Mouse (Mus musculus) lung, postnatal 0 days (tissue): Measurements from ENCODE around the gene Rabgef1. TPM values are rescaled to one million over a fixed set of nuclear protein-coding genes. Genes with fewer than 3 reads are reported as not detected.

Experiments used
- ATAC-seq: fragments of 200-750 bp; cut with Nextera tagmentation; 2 replicates; pipeline ENCODE4 v1.8.0; 2017; ENCODE audit warnings: moderate library complexity
- DNase-seq: peaks from one replicate; pipeline ENCODE4 v3.0.0-alpha.2; 2016; ENCODE audit warnings: low spot score
- H3K27ac ChIP-seq: fragments of 300-500 bp; sonication (generic); 2 replicates; pipeline ENCODE4 v1.5.1; 2014; ENCODE audit warnings: antibody characterized with exemption, mild to moderate bottlenecking, low read length, mixed read lengths
- H3K27me3 ChIP-seq: fragments of 300-500 bp; sonication (generic); replicated peaks from 2 replicates; pipeline ENCODE4 v1.6.1; 2014; ENCODE audit warnings: low read length, mixed read lengths; ENCODE audit not compliant: insufficient read depth
- H3K36me3 ChIP-seq: fragments of 300-500 bp; sonication (generic); 2 replicates; pipeline ENCODE4 v1.6.1; 2014; ENCODE audit warnings: low read length, mixed read lengths; ENCODE audit not compliant: insufficient read depth
- H3K4me1 ChIP-seq: fragments of 300-500 bp; sonication (generic); 2 replicates; pipeline ENCODE4 v1.6.1; 2014; ENCODE audit warnings: antibody characterized with exemption, low read depth, low read length, mixed read lengths; ENCODE audit not compliant: insufficient read depth
- H3K4me2 ChIP-seq: fragments of 300-500 bp; sonication (generic); replicated peaks from 2 replicates; pipeline ENCODE4 v1.6.1; 2014; ENCODE audit warnings: low read depth, mild to moderate bottlenecking, low read length, moderate library complexity, mixed read lengths
- H3K4me3 ChIP-seq: fragments of 300-500 bp; sonication (generic); 2 replicates; pipeline ENCODE4 v1.5.1; 2014; ENCODE audit warnings: low read depth, low read length
- H3K9ac ChIP-seq: fragments of 300-500 bp; sonication (generic); replicated peaks from 2 replicates; pipeline ENCODE4 v1.6.1; 2014; ENCODE audit warnings: low read depth, mild to moderate bottlenecking
- H3K9me3 ChIP-seq: fragments of 300-500 bp; sonication (generic); 2 replicates; pipeline ENCODE4 v1.6.1; 2016; ENCODE audit warnings: low read length, mixed read lengths
- CTCF ChIP-seq: IDR thresholded peaks from 2 replicates; pipeline ENCODE4 v1.5.1; 2016; ENCODE audit warnings: antibody characterized with exemption, mild to moderate bottlenecking
- EP300 ChIP-seq: IDR thresholded peaks from 2 replicates; pipeline ENCODE4 v1.6.1; 2016; ENCODE audit warnings: antibody characterized with exemption, mild to moderate bottlenecking, control low read depth
- WGBS: fragments of 180-500 bp; shearing (Covaris S2); extraction: QIAGEN DNeasy Blood & Tissue Kit; methylation state at CpG from one replicate; pipeline ENCODE4 v1.1.7; 2014; 5-methylcytosine and 5-hydroxymethylcytosine counted together
- polyA plus RNA-seq: library from polyadenylated mRNA; unstranded; fragments of >200 nt; fragmentation: Nextera tagmentation; extraction: Ambion mirVana; gene quantifications from 2 replicates; pipeline ENCODE4 v1.2.1, GENCODE M21; 2015

Gene Rabgef1
- polyA plus RNA-seq, 1 experiment from 2014 or later: 50.5 TPM

- Histone ChIP-seq H3K27me3 (no peaks in the 10 kb centered on the region), H3K4me1 (peaks cover 6% of the 10 kb centered on the region; the same call in 1 of the 2 replicates), H3K4me2 (no peak overlapping the region), H3K27ac (no peak overlapping the region), H3K9ac (no peak overlapping the region), H3K4me3 (no peak overlapping the region), H3K9me3 (no peaks in the 10 kb centered on the region), H3K36me3 (no peaks in the 10 kb centered on the region)
- WGBS: 15% methylated on average over 8 of the region's 8 CpGs
- peak; percentile 83 for DNase-seq
- ATAC-seq: peak; percentile 7; the same call in 1 of the 2 replicates
- TF ChIP-seq EP300 (no peak), CTCF (peak; percentile 91)
Observed at GRCm38 (mm10) chr5:130139393-130139792, 32.2 kb upstream of the Rabgef1 start.

GRCm38 (mm10) chr5:130141138-130141537 is 30.5 kb upstream of the Rabgef1 start:
- DNase-seq (no peak), ATAC-seq (no peak)
- Histone ChIP-seq H3K27ac (no peak overlapping the region), H3K9ac (no peak overlapping the region), H3K4me3 (no peak overlapping the region), H3K4me1 (peaks cover 10% of the 10 kb centered on the region), H3K9me3 (no peaks in the 10 kb centered on the region), H3K4me2 (no peak overlapping the region), H3K36me3 (no peaks in the 10 kb centered on the region), H3K27me3 (no peaks in the 10 kb centered on the region)
- WGBS: 76% methylated on average over 5 of the region's 5 CpGs
- TF ChIP-seq EP300 (no peak), CTCF (no peak)

GRCm38 (mm10) chr5:130142041-130142440 is 29.6 kb upstream of the Rabgef1 start:
- Histone ChIP-seq H3K9me3 (no peaks in the 10 kb centered on the region), H3K27me3 (no peaks in the 10 kb centered on the region), H3K4me3 (no peak overlapping the region), H3K36me3 (no peaks in the 10 kb centered on the region), H3K9ac (no peak overlapping the region), H3K4me1 (peaks cover 10% of the 10 kb centered on the region), H3K27ac (no peak overlapping the region), H3K4me2 (no peak overlapping the region)
- TF ChIP-seq EP300: no peak
- no peak for TF ChIP-seq CTCF
- WGBS: 37% methylated on average over 4 of the region's 4 CpGs
- peak; percentile 56 for DNase-seq
- ATAC-seq: no peak

- H3K27ac ChIP-seq: no peak overlapping the region
Observed at GRCm38 (mm10) chr5:130143101-130143500, 28.5 kb upstream of the Rabgef1 start.

GRCm38 (mm10) chr5:130143977-130144333 is 27.6 kb upstream of the Rabgef1 start:
- no peaks in the 10 kb centered on the region for H3K36me3 ChIP-seq
- TF ChIP-seq EP300: no peak
- TF ChIP-seq CTCF: 0 out of 2 replicates have a peak, but pooled peaks have one; percentile 26
- H3K4me3 ChIP-seq: peak overlapping the region; percentile 47
- H3K27me3 ChIP-seq: no peaks in the 10 kb centered on the region
- peak overlapping the region; percentile 71 for H3K27ac ChIP-seq
- H3K9ac ChIP-seq: no peak overlapping the region
- WGBS: 3% methylated on average over 20 of the region's 20 CpGs
- peaks cover 10% of the 10 kb centered on the region for H3K4me1 ChIP-seq
- peak overlapping the region; percentile 77 for H3K4me2 ChIP-seq
- peak; percentile 67 for DNase-seq
- ATAC-seq: peak; percentile 20
- H3K9me3 ChIP-seq: no peaks in the 10 kb centered on the region

More at GRCm38 (mm10) chr5:130143101-130143500, 28.5 kb upstream of the Rabgef1 start:
- Histone ChIP-seq H3K9me3 (no peaks in the 10 kb centered on the region), H3K4me1 (peaks cover 10% of the 10 kb centered on the region), H3K9ac (no peak overlapping the region), H3K27me3 (no peaks in the 10 kb centered on the region), H3K4me2 (no peak overlapping the region), H3K36me3 (no peaks in the 10 kb centered on the region), H3K4me3 (no peak overlapping the region)
- DNase-seq: no peak
- WGBS: 85% methylated on average over 7 of the region's 7 CpGs
- ATAC-seq: no peak
- no peak for TF ChIP-seq EP300
- no peak for TF ChIP-seq CTCF

GRCm38 (mm10) chr5:130144334-130145312 is 27.0 kb upstream of the Rabgef1 start, which contains the start of gene Kctd7:
Gene Kctd7, plus strand, starts transcription at chr5:130144861.
- peak; percentile 66 for TF ChIP-seq CTCF
- TF ChIP-seq EP300: 0 out of 2 replicates have a peak, but pooled peaks have one; percentile 29
- peaks cover 10% of the 10 kb centered on the region for H3K4me1 ChIP-seq
- WGBS: under 1% methylated on average over 66 of the region's 66 CpGs
- peak within 1 kb of the TSS; percentile 77 for H3K4me2 ChIP-seq
- H3K9me3 ChIP-seq: no peaks in the 10 kb centered on the region
- no peaks in the 10 kb centered on the region for H3K27me3 ChIP-seq
- H3K27ac ChIP-seq: peak within 1 kb of the TSS; percentile 71
- peak; percentile 98 for DNase-seq
- peak within 1 kb of the TSS; percentile 43 for H3K9ac ChIP-seq
- peak; percentile 97 for ATAC-seq
- H3K36me3 ChIP-seq: no peaks in the 10 kb centered on the region
- peak within 1 kb of the TSS; percentile 47 for H3K4me3 ChIP-seq
